Mouse (Mus musculus): Measurements from ENCODE around the gene Vsx1. TPM values are rescaled to one million over a fixed set of nuclear protein-coding genes. Genes with fewer than 3 reads are reported as not detected.

Gene Vsx1
- polyA plus RNA-seq, 1 experiment = not detected

- TF ChIP-seq FOSL1 (IDR thresholded peaks at IDR 0.05; ENCODE audit: insufficient read depth, low read length, poor library complexity, severe bottlenecking) (no peak), CTCF (IDR thresholded peaks at IDR 0.05; ENCODE audit: control insufficient read depth, insufficient read depth, insufficient read length) (no peak), MYOG (IDR thresholded peaks at IDR 0.05; ENCODE audit: control insufficient read depth, extremely low read depth, insufficient read length) (no peak), MYOD1 (IDR thresholded peaks at IDR 0.05; ENCODE audit: control insufficient read depth, insufficient read length, low read depth) (no peak), CEBPB (IDR thresholded peaks at IDR 0.05; ENCODE audit: low read depth) (no peak), USF1 (IDR thresholded peaks at IDR 0.05; ENCODE audit: low read depth) (no peak), MAX (IDR thresholded peaks at IDR 0.05) (no peak)
- Histone ChIP-seq H3ac (ENCODE audit: control insufficient read depth, insufficient read length, low read depth) (no peak overlapping the region), H3K79me3 (ENCODE audit: low read depth) (no peaks in the 10 kb centered on the region), H3K4me3 (ENCODE audit: insufficient read depth, poor library complexity, severe bottlenecking) (no peak overlapping the region), H3K27me3 (ENCODE audit: control insufficient read depth, insufficient read depth, insufficient read length) (peaks cover 11% of the 10 kb centered on the region), H3K36me3 (ENCODE audit: control insufficient read depth, insufficient read depth) (no peaks in the 10 kb centered on the region), H3K79me2 (ENCODE audit: control insufficient read depth, insufficient read depth) (no peaks in the 10 kb centered on the region)
Measured at GRCm38 (mm10) chr2:150681581-150681980, 7.6 kb downstream of the Vsx1 start.

GRCm38 (mm10) chr2:150678392-150678791 lies 10.8 kb downstream of the Vsx1 start:
- H3K27me3 ChIP-seq (ENCODE audit: control insufficient read depth, insufficient read depth, insufficient read length) = peaks cover 5% of the 10 kb centered on the region
- TF ChIP-seq CTCF (IDR thresholded peaks at IDR 0.05; ENCODE audit: control insufficient read depth, insufficient read depth, insufficient read length) = peak; percentile 71
- TF ChIP-seq CEBPB (IDR thresholded peaks at IDR 0.05; ENCODE audit: low read depth) = no peak
- no peaks in the 10 kb centered on the region for H3K36me3 ChIP-seq (ENCODE audit: control insufficient read depth, insufficient read depth)
- no peaks in the 10 kb centered on the region for H3K79me2 ChIP-seq (ENCODE audit: control insufficient read depth, insufficient read depth)
- H3K79me3 ChIP-seq (ENCODE audit: low read depth) = no peaks in the 10 kb centered on the region
- no peak overlapping the region for H3K4me3 ChIP-seq (ENCODE audit: insufficient read depth, poor library complexity, severe bottlenecking)
- H3ac ChIP-seq (ENCODE audit: control insufficient read depth, insufficient read length, low read depth) = no peak overlapping the region

GRCm38 (mm10) chr2:150675525-150675924 lies 13.6 kb downstream of the Vsx1 start:
- no peak for TF ChIP-seq MYOD1 (IDR thresholded peaks at IDR 0.05; ENCODE audit: control insufficient read depth, insufficient read length, low read depth)
- no peak for TF ChIP-seq FOSL1 (IDR thresholded peaks at IDR 0.05; ENCODE audit: insufficient read depth, low read length, poor library complexity, severe bottlenecking)
- no peak for TF ChIP-seq USF1 (IDR thresholded peaks at IDR 0.05; ENCODE audit: low read depth)
- no peak for TF ChIP-seq MYOG (IDR thresholded peaks at IDR 0.05; ENCODE audit: control insufficient read depth, extremely low read depth, insufficient read length)
- TF ChIP-seq MAX (IDR thresholded peaks at IDR 0.05) = no peak
- TF ChIP-seq CTCF (IDR thresholded peaks at IDR 0.05; ENCODE audit: control insufficient read depth, insufficient read depth, insufficient read length) = no peak
- no peak for TF ChIP-seq CEBPB (IDR thresholded peaks at IDR 0.05; ENCODE audit: low read depth)
- Histone ChIP-seq H3K27me3 (ENCODE audit: control insufficient read depth, insufficient read depth, insufficient read length) (peaks cover 5% of the 10 kb centered on the region), H3ac (ENCODE audit: control insufficient read depth, insufficient read length, low read depth) (no peak overlapping the region), H3K36me3 (ENCODE audit: control insufficient read depth, insufficient read depth) (no peaks in the 10 kb centered on the region), H3K79me3 (ENCODE audit: low read depth) (no peaks in the 10 kb centered on the region), H3K4me3 (ENCODE audit: insufficient read depth, poor library complexity, severe bottlenecking) (no peak overlapping the region), H3K79me2 (ENCODE audit: control insufficient read depth, insufficient read depth) (no peaks in the 10 kb centered on the region)

- TF ChIP-seq CTCF (IDR thresholded peaks at IDR 0.05; ENCODE audit: control insufficient read depth, insufficient read depth, insufficient read length) (peak; percentile 48), MYOG (IDR thresholded peaks at IDR 0.05; ENCODE audit: control insufficient read depth, extremely low read depth, insufficient read length) (no peak)
- Histone ChIP-seq H3K27me3 (ENCODE audit: control insufficient read depth, insufficient read depth, insufficient read length) (peaks cover 5% of the 10 kb centered on the region), H3K4me3 (ENCODE audit: insufficient read depth, poor library complexity, severe bottlenecking) (no peak overlapping the region), H3ac (ENCODE audit: control insufficient read depth, insufficient read length, low read depth) (no peak overlapping the region), H3K36me3 (ENCODE audit: control insufficient read depth, insufficient read depth) (no peaks in the 10 kb centered on the region), H3K79me2 (ENCODE audit: control insufficient read depth, insufficient read depth) (no peaks in the 10 kb centered on the region), H3K79me3 (ENCODE audit: low read depth) (no peaks in the 10 kb centered on the region)
Measured at GRCm38 (mm10) chr2:150674900-150675299, 14.3 kb downstream of the Vsx1 start.

GRCm38 (mm10) chr2:150673929-150674328 lies 15.2 kb downstream of the Vsx1 start:
- no peak for TF ChIP-seq USF1 (IDR thresholded peaks at IDR 0.05; ENCODE audit: low read depth)
- TF ChIP-seq MYOD1 (IDR thresholded peaks at IDR 0.05; ENCODE audit: control insufficient read depth, insufficient read length, low read depth) = no peak
- no peak for TF ChIP-seq CTCF (IDR thresholded peaks at IDR 0.05; ENCODE audit: control insufficient read depth, insufficient read depth, insufficient read length)
- no peak for TF ChIP-seq FOSL1 (IDR thresholded peaks at IDR 0.05; ENCODE audit: insufficient read depth, low read length, poor library complexity, severe bottlenecking)
- H3ac ChIP-seq (ENCODE audit: control insufficient read depth, insufficient read length, low read depth) = no peak overlapping the region
- H3K79me3 ChIP-seq (ENCODE audit: low read depth) = no peaks in the 10 kb centered on the region
- no peak overlapping the region for H3K4me3 ChIP-seq (ENCODE audit: insufficient read depth, poor library complexity, severe bottlenecking)
- H3K79me2 ChIP-seq (ENCODE audit: control insufficient read depth, insufficient read depth) = no peaks in the 10 kb centered on the region
- no peaks in the 10 kb centered on the region for H3K36me3 ChIP-seq (ENCODE audit: control insufficient read depth, insufficient read depth)
- peaks cover 5% of the 10 kb centered on the region for H3K27me3 ChIP-seq (ENCODE audit: control insufficient read depth, insufficient read depth, insufficient read length)

- H3ac ChIP-seq (ENCODE audit: control insufficient read depth, insufficient read length, low read depth) = no peak overlapping the region
- TF ChIP-seq USF1 (IDR thresholded peaks at IDR 0.05; ENCODE audit: low read depth) (no peak), CTCF (IDR thresholded peaks at IDR 0.05; ENCODE audit: control insufficient read depth, insufficient read depth, insufficient read length) (no peak), FOSL1 (IDR thresholded peaks at IDR 0.05; ENCODE audit: insufficient read depth, low read length, poor library complexity, severe bottlenecking) (no peak), MYOG (IDR thresholded peaks at IDR 0.05; ENCODE audit: control insufficient read depth, extremely low read depth, insufficient read length) (no peak), MAX (IDR thresholded peaks at IDR 0.05) (no peak), MYOD1 (IDR thresholded peaks at IDR 0.05; ENCODE audit: control insufficient read depth, insufficient read length, low read depth) (no peak), CEBPB (IDR thresholded peaks at IDR 0.05; ENCODE audit: low read depth) (no peak)
Measured at GRCm38 (mm10) chr2:150671609-150672290, 17.4 kb downstream of the Vsx1 start.

More at GRCm38 (mm10) chr2:150671609-150672290, 17.4 kb downstream of the Vsx1 start:
- Histone ChIP-seq H3K4me3 (ENCODE audit: insufficient read depth, poor library complexity, severe bottlenecking) (no peak overlapping the region), H3K36me3 (ENCODE audit: control insufficient read depth, insufficient read depth) (no peaks in the 10 kb centered on the region), H3K79me2 (ENCODE audit: control insufficient read depth, insufficient read depth) (no peaks in the 10 kb centered on the region), H3K27me3 (ENCODE audit: control insufficient read depth, insufficient read depth, insufficient read length) (peaks cover 20% of the 10 kb centered on the region), H3K79me3 (ENCODE audit: low read depth) (no peaks in the 10 kb centered on the region)

Data from C2C12 (cell line).